Mouse (Mus musculus) kidney, embryonic 15.5 days (tissue): Measurements from ENCODE around the gene Gm4981. TPM values are rescaled to one million over a fixed set of nuclear protein-coding genes. Genes with fewer than 3 reads are reported as not detected.
"Not testable (repeated sequence)": the region's sequence is repeated elsewhere in the genome, so short reads cannot be mapped to it uniquely, and the experiment has no call there.

Source experiments
- ATAC-seq: fragments of 200-750 bp; cut with Nextera tagmentation; replicated peaks from 2 replicates; pipeline ENCODE4 v1.8.0; 2017; ENCODE audit warnings: moderate TSS enrichment; ENCODE audit not compliant: low FRiP score
- H3K27ac ChIP-seq: fragments of 300-500 bp; sonication (generic); 2 replicates; pipeline ENCODE4 v1.5.1; 2015; ENCODE audit warnings: mild to moderate bottlenecking, inconsistent platforms
- H3K27me3 ChIP-seq: fragments of 300-500 bp; sonication (generic); 2 replicates; pipeline ENCODE4 v1.6.1; 2015; ENCODE audit warnings: inconsistent platforms
- H3K36me3 ChIP-seq: fragments of 300-500 bp; sonication (generic); 2 replicates; pipeline ENCODE4 v1.6.1; 2015; ENCODE audit warnings: inconsistent platforms
- H3K4me1 ChIP-seq: fragments of 300-500 bp; sonication (generic); 2 replicates; pipeline ENCODE4 v1.6.1; 2015; ENCODE audit warnings: inconsistent platforms
- H3K4me2 ChIP-seq: fragments of 300-500 bp; sonication (generic); 2 replicates; pipeline ENCODE4 v1.6.1; 2015; ENCODE audit warnings: moderate library complexity, mild to moderate bottlenecking, inconsistent platforms
- H3K4me3 ChIP-seq: fragments of 300-500 bp; sonication (generic); replicated peaks from 2 replicates; pipeline ENCODE4 v1.5.1; 2015; ENCODE audit warnings: mild to moderate bottlenecking, inconsistent platforms
- H3K9ac ChIP-seq: fragments of 300-500 bp; sonication (generic); 2 replicates; pipeline ENCODE4 v1.6.1; 2015; ENCODE audit warnings: mild to moderate bottlenecking, inconsistent platforms
- H3K9me3 ChIP-seq: fragments of 300-500 bp; sonication (generic); replicated peaks from 2 replicates; pipeline ENCODE4 v1.6.1; 2016; ENCODE audit warnings: inconsistent platforms
- WGBS: fragments of 180-500 bp; shearing (Covaris S2); methylation state at CpG from one replicate; pipeline ENCODE4 v1.1.7; 2015; ENCODE audit warnings: mixed read lengths; 5-methylcytosine and 5-hydroxymethylcytosine counted together
- polyA plus RNA-seq: library from polyadenylated mRNA; unstranded; fragments of >200 nt; fragmentation: Nextera tagmentation; extraction: Ambion mirVana; gene quantifications from 2 replicates; pipeline ENCODE4 v1.2.1, GENCODE M21; 2015

The Gm4981 gene
- not detected in 2 replicates for polyA plus RNA-seq

DNA sequence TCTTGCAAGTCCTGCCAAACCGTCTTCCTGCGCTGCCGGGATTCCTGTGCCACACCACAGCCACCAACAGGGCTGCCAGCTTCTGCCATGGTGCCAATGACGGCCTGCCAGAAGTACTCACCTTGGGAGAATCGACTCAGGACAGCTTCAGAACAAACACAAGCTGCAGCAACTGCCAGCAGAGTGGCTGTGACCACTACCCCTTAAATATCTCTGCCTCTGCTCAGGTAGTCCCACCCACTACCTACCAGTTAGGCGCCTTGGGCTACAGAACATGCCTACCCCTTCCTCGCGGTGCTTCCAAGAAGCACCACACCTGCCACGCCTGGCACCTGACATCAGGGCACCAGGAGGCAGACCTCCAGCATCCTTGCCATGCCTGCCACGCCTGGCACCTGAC, at the start of gene Gm4981:
Gm4981 (minus strand) TSS at position 89 of the 400 bp plus-strand sequence.
- Histone ChIP-seq H3K36me3 (no peaks in the 10 kb centered on the region), H3K27ac (no peak within 1 kb of the TSS), H3K9ac (no peak within 1 kb of the TSS), H3K9me3 (peaks cover 15% of the 10 kb centered on the region), H3K4me2 (no peak within 1 kb of the TSS), H3K27me3 (no peaks in the 10 kb centered on the region), H3K4me3 (no peak within 1 kb of the TSS), H3K4me1 (no peaks in the 10 kb centered on the region)
- 88% methylated on average over 10 of the region's 10 CpGs for WGBS
- no peak for ATAC-seq

DNA sequence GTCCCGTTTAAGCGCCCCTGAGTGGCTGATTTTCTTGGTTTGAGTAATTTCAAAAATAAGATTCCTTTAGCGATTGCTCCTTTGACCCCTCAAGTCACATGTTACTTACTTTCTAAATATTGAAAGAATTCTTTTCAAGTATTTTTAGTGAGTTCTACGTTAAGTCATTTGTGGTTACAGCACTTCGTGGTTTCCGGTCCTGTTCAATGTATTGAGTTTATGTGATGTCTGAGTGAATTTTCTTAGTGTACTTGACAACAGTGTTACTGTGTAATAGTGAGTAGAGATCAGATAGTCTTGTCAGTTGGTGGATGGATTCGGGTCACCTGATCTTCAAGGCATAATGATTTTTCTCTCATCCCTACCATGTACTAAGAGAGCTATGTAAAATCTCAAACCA, 45.7 kb upstream of the Gm4981 start:
- Histone ChIP-seq H3K27ac (no peak overlapping the region), H3K9me3 (no peaks in the 10 kb centered on the region), H3K4me2 (no peak overlapping the region), H3K9ac (no peak overlapping the region), H3K36me3 (peaks cover 74% of the 10 kb centered on the region), H3K27me3 (no peaks in the 10 kb centered on the region), H3K4me1 (no peaks in the 10 kb centered on the region), H3K4me3 (no peak overlapping the region)
- no peak for ATAC-seq
- 92% methylated on average over 7 of the region's 7 CpGs for WGBS

DNA sequence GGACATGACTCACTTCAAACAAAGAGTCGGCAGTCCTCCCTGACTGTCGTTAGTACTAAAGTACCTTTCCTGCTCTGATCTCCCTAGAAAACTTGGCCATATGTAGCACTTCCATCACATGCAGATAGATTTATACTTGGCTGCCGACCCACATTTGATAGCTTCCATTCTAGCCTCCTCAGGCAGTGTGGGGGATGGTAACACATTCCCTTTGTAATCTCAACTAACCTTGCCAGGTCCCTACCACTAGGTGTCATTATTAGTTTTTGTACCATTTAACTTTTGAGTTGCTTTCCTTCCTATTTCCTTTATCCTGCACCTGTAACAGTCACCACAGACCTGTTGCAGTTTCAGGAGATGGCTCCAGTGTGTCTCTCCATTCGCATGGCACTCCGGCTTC, 22.0 kb upstream of the Gm4981 start:
- Histone ChIP-seq H3K36me3 (peaks cover 43% of the 10 kb centered on the region), H3K27me3 (no peaks in the 10 kb centered on the region), H3K9me3 (no peaks in the 10 kb centered on the region), H3K4me2 (no peak overlapping the region), H3K27ac (no peak overlapping the region), H3K4me3 (no peak overlapping the region), H3K9ac (no peak overlapping the region), H3K4me1 (peaks cover 14% of the 10 kb centered on the region)
- ATAC-seq, result no peak
- 54% methylated on average over 5 of the region's 5 CpGs for WGBS

DNA sequence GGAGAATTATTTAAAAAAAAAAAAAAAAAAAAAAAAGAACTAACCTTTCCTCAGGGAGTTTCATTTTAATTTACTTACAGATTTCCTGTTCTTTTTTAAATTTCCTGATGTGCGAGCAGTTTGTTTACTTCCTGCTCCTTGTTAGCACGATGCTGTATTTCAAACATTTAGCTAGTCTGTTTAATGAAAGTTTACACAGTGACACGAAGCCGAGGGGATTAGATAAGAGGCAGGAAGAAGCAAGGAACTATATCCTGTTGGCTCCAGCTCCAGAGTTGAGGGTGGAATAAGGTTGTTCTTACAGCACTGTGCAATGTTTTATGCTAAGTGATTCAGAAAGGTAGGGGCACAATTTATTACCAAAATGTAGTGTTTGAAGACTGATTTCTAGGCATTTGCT, 19.5 kb upstream of the Gm4981 start:
- Histone ChIP-seq H3K9ac (peak overlapping the region; percentile 75), H3K4me2 (peak overlapping the region; percentile 59), H3K9me3 (no peaks in the 10 kb centered on the region), H3K27ac (peak overlapping the region; percentile 52; the same call in 1 of the 2 replicates), H3K27me3 (no peaks in the 10 kb centered on the region), H3K36me3 (peaks cover 27% of the 10 kb centered on the region), H3K4me3 (peak overlapping the region; percentile 83), H3K4me1 (peaks cover 14% of the 10 kb centered on the region)
- ATAC-seq, result no peak
- WGBS, result 2% methylated on average over 4 of the region's 4 CpGs

DNA sequence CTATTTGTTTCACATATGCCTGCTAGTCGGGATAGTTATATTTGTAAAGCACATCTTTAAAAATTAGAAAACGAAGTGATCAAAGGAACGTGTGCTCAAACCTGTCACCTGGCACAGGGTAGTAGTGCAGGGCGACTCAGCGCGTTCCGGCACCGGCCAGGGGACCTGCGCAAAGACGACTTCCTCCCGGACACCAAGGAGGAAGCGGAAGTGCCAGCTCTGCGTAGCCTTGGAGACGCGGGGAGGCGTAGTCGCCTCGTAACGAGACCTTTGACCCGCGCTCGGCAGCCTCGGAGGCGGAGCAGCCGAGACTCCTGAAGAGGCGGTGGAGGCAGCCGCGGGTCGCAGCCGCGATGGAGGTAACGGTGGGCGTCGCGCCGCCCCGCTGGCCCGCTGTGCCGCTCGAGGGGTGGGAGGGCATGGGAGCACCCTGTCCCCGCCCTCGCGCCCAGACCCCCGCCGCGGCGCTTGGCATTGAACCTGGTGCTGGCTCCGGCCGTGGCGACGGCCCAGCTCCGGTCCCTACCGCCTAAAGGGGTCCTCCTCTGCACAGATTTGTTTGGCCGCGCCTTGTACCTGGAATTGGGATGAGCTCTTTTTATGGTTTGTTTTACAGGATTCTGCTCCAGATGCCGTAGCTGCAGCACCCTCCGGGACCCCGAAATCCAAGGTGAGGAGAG, 18.9 kb upstream of the Gm4981 start, which contains the start of gene Gcc2:
Gcc2 (plus strand) TSS at position 285 of the 680 bp plus-strand sequence.
- Histone ChIP-seq H3K36me3 (peaks cover 23% of the 10 kb centered on the region), H3K9me3 (no peaks in the 10 kb centered on the region), H3K27me3 (no peaks in the 10 kb centered on the region), H3K4me3 (peak within 1 kb of the TSS; percentile 83), H3K4me1 (peaks cover 14% of the 10 kb centered on the region), H3K27ac (peak within 1 kb of the TSS; percentile 82), H3K9ac (peak within 1 kb of the TSS; percentile 75), H3K4me2 (peak within 1 kb of the TSS; percentile 59)
- under 1% methylated on average over 57 of the region's 58 CpGs for WGBS
- peak; percentile 99 for ATAC-seq

DNA sequence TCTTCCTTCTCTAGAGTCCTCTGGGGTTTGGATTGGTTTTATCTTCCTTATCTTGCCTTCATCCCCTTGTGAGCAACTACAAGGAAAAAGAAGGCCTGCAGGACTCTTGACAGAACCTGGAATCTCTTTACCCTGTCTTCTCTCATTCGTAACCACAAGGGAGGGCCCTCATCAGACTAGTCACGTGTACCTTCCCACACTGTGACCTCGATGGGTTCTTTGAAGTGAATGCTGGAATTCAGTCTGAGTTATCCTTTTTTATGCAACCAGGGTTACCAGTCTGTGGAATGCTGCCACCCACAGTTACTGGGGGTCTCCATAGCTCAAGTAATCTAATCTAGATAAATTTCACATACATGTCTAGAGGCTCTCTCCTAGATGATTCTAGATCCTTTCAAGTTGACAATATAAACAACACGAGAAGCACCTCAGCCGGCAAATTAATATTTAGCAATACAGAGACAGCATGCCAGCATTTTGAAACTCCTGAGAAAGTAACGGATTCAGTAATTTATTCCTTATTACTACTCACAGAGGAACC, 18.2 kb upstream of the Gm4981 start:
- 37% methylated on average over 6 of the region's 6 CpGs for WGBS
- Histone ChIP-seq H3K4me2 (peak overlapping the region; percentile 59), H3K4me1 (peaks cover 14% of the 10 kb centered on the region), H3K27ac (no peak overlapping the region), H3K36me3 (peaks cover 16% of the 10 kb centered on the region), H3K27me3 (no peaks in the 10 kb centered on the region), H3K9ac (peak overlapping the region; percentile 75; the same call in 1 of the 2 replicates), H3K4me3 (peak overlapping the region; percentile 83), H3K9me3 (no peaks in the 10 kb centered on the region)
- peak; percentile 16; the same call in 1 of the 2 replicates for ATAC-seq

DNA sequence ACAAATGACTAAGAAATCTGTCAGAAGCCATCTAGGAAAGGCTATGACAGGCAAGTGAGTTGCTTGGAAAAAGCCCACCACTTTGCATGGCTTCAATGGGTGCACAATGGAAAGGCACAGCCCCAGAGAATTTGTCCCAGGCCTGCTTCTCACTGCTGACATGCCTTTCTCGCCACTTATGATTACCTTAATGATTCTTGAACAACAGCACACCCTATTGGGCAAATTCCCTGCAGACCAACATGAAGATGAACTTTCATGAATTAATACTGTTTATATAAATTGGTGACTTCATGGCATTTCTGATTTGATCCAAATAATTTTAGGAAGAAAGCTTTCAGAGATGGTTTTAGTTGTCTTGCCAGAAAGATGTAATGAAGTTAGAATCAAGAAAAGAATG, 13.0 kb upstream of the Gm4981 start:
- ATAC-seq, result no peak
- no peak overlapping the region for H3K9ac ChIP-seq

DNA sequence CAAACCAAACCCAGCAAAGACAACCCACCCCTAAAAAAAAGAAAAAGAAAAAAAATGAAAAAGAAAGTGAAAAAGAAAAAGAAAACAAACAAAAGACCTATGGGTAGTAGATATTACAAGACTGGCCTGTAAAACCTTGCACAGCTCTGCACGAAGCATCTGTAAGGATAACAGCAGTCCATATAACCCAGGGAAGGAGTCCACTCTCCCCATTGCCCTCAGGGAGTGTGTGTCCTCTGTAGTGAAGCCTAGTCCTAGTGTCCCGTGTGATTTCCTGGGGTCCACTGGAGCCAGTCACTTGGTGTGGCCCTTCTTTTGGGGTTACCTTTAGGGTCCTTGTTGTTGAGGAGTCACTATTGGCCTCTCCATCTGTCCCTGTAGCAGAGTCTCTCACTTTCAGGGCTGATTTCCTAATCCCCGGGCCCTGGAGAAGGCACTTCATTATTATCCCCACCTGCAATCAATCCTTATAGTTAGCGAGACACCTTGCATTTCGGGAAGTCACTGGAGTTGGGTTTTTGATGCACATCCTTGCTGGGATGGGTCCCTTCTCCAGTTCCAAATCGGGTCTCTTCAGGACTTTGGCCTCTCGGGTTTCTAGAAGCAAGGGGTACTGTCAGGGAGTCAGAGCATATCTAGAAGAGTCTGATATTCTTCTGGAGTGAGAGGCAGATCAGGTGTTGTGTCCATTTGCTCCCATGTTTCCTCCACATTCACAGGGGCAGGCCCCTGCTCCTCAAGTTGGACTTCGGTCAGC, 2.7 kb upstream of the Gm4981 start:
- WGBS, result 87% methylated on average over 8 of the region's 8 CpGs
- not testable (repeated sequence) for H3K4me1 ChIP-seq, H3K27me3 ChIP-seq, H3K36me3 ChIP-seq, H3K4me3 ChIP-seq, H3K4me2 ChIP-seq, H3K9me3 ChIP-seq, H3K27ac ChIP-seq, H3K9ac ChIP-seq
- peak; percentile 89 for ATAC-seq

More for the DNA sequence above, 13.0 kb upstream of the Gm4981 start:
- Histone ChIP-seq H3K27me3 (no peaks in the 10 kb centered on the region), H3K4me3 (no peak overlapping the region), H3K36me3 (no peaks in the 10 kb centered on the region), H3K9me3 (no peaks in the 10 kb centered on the region), H3K4me2 (no peak overlapping the region), H3K4me1 (peaks cover under 1% of the 10 kb centered on the region; the same call in 1 of the 2 replicates), H3K27ac (no peak overlapping the region)
- WGBS, result 20% methylated on average over 1 of the region's 1 CpGs

DNA sequence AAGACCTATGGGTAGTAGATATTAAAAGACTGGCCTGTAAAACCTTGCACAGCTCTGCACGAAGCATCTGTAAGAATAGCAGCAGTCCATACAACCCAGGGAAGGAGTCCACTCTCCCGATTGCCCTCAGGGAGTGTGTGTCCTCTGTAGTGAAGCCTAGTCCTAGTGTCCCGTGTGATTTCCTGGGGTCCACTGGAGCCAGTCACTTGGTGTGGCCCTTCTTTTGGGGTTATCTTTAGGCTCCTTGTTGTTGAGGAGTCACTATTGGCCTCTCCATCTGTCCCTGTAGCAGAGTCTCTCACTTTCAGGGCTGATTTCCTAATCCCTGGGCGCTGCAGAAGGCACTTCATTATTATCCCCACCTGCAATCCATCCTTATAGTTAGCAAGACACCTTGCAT, 1.5 kb downstream of the Gm4981 start:
- WGBS, result 82% methylated on average over 4 of the region's 4 CpGs
- H3K27ac ChIP-seq, H3K4me1 ChIP-seq, H3K36me3 ChIP-seq, H3K4me2 ChIP-seq, ATAC-seq, H3K4me3 ChIP-seq, H3K27me3 ChIP-seq, H3K9ac ChIP-seq: not testable (repeated sequence)
- peaks cover 19% of the 10 kb centered on the region for H3K9me3 ChIP-seq

DNA sequence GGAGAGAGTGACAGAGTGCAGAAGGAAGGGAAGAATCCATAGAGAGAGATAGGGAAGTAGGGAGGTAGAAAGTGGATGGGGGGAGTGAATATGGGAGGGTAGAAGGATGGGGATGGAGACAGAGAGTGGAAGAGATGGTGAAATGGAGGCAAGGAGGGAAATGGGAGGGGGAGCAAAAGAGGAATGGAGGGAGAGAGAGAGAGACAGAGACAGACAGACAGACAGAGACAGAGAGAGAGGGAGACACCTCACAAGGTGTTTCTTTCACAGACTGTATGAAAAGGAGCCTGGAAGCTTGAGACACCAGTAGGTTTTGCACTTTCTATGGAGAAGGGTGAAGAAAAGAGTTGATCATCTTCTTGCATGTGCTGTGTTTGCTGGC, 2.8 kb downstream of the Gm4981 start:
- not testable (repeated sequence) for H3K9ac ChIP-seq, H3K27me3 ChIP-seq, H3K4me2 ChIP-seq, ATAC-seq, H3K4me1 ChIP-seq, H3K4me3 ChIP-seq, H3K27ac ChIP-seq, H3K36me3 ChIP-seq
- H3K9me3 ChIP-seq, result peaks cover 16% of the 10 kb centered on the region

DNA sequence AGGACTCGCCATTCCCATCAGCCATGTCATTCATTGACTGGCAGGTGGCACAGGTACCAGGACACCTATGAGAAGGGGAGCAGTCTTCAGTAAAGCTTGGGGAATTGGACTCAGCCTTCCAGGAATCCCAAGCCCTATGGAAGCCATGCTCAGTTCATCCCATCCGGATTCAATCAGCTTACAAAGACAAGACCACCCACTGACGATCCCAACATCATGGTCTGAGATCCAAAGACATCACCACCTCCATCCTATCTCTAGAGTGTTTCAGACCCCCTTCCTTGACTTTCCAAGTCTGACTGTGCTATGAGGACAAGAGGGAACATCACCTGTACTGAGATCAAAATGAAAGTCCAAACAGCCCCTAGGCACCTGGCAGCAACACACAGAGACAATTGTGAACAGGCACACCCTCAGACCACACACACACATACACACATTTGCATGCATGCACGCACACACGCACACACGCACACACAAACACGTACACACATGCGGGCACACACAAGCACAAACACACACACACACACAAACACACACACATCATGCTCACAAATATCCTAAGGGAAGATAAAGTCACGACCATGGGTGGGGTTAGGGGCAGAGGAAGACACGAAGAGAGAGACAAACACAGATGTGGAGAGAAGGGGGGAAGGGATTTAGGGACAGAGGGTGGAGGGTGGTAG, 3.3 kb downstream of the Gm4981 start:
- WGBS, result 80% methylated on average over 10 of the region's 10 CpGs
- H3K27me3 ChIP-seq, H3K4me3 ChIP-seq, H3K27ac ChIP-seq, H3K36me3 ChIP-seq, H3K9ac ChIP-seq, H3K4me1 ChIP-seq, H3K4me2 ChIP-seq: not testable (repeated sequence)
- peaks cover 16% of the 10 kb centered on the region for H3K9me3 ChIP-seq
- peak; percentile 54 for ATAC-seq

DNA sequence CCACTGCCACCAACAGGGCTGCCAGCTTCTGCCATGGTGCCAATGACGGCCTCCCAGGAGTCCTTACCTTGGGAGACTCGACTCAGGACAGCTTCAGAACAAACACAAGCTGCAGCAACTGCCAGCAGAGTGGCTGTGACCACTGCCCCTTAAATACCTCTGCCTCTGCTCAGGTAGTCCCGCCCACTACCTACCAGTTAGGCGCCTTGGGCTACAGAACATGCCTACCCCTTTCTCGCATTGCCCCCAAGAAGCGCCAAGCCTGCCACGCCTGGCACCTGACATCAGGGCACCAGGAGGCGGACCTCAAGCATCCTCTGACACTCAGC, 3.9 kb downstream of the Gm4981 start, which contains the start of gene Duxf3:
Duxf3 (minus strand) TSS at position 35 of the 329 bp plus-strand sequence.
- not testable (repeated sequence) for H3K36me3 ChIP-seq, H3K4me1 ChIP-seq, H3K4me2 ChIP-seq, H3K27me3 ChIP-seq, H3K27ac ChIP-seq, H3K4me3 ChIP-seq, H3K9ac ChIP-seq
- WGBS, result 86% methylated on average over 7 of the region's 8 CpGs
- ATAC-seq, result peak; percentile 63
- peaks cover 14% of the 10 kb centered on the region for H3K9me3 ChIP-seq
